In genomic region chr4:103554597-103554996, GRCm38 (mm10) we compare ENCODE assay signal across 27 mouse cellular contexts.
DNase-seq lines count a peak whose midpoint lies in the region; ATAC-seq lines count a peak whose summit lies in the region.
"Had no signal": no experiment of that assay in that cellular context is flagged by ENCODE, and none has a peak within 500 bp of the region (broad histone marks: within the 10 kb centered on the region; RNA-seq: fewer than 3 reads in every experiment).

No protein-coding gene starts in this region.

- H3K9me3 ChIP-seq in embryonic facial prominence, embryonic 14.5 days (ENCODE audit: control insufficient read depth, low read length) = no peaks in the 10 kb centered on the region
- H3K9me3 ChIP-seq in embryonic facial prominence, embryonic 10.5 days = no peaks in the 10 kb centered on the region
- H3K9me3 ChIP-seq in forebrain, embryonic 13.5 days (replicated peaks) = no peaks in the 10 kb centered on the region
- H3K9me3 ChIP-seq in forebrain, embryonic 10.5 days = no peaks in the 10 kb centered on the region
- no peaks in the 10 kb centered on the region for H3K9me3 ChIP-seq in intestine, embryonic 16.5 days (ENCODE audit: control insufficient read depth, low read length)
- H3K9me3 ChIP-seq: embryonic facial prominence, embryonic 12.5 days; embryonic facial prominence, embryonic 15.5 days had no signal

- no peaks in the 10 kb centered on the region for H3K4me1 ChIP-seq in embryonic facial prominence, embryonic 14.5 days (ENCODE audit: control insufficient read depth, insufficient read depth, low read length)
- H3K4me1 ChIP-seq in embryonic facial prominence, embryonic 10.5 days = no peaks in the 10 kb centered on the region
- H3K4me1 ChIP-seq in forebrain, embryonic 13.5 days = peaks cover 22% of the 10 kb centered on the region
- peaks cover 21% of the 10 kb centered on the region for H3K4me1 ChIP-seq in forebrain, embryonic 10.5 days
- H3K4me1 ChIP-seq in intestine, embryonic 16.5 days (ENCODE audit: control insufficient read depth, insufficient read depth, low read length) = no peaks in the 10 kb centered on the region
- H3K4me1 ChIP-seq: embryonic facial prominence, embryonic 12.5 days; embryonic facial prominence, embryonic 15.5 days had no signal

- H3K4me3 ChIP-seq in embryonic facial prominence, embryonic 14.5 days (ENCODE audit: low read depth, low read length) = no peak overlapping the region
- H3K4me3 ChIP-seq in embryonic facial prominence, embryonic 10.5 days = no peak overlapping the region
- no peak overlapping the region for H3K4me3 ChIP-seq in forebrain, embryonic 13.5 days
- H3K4me3 ChIP-seq in forebrain, embryonic 10.5 days = no peak overlapping the region
- H3K4me3 ChIP-seq in intestine, embryonic 16.5 days (ENCODE audit: low read length) = no peak overlapping the region
- H3K4me3 ChIP-seq: embryonic facial prominence, embryonic 12.5 days; embryonic facial prominence, embryonic 15.5 days; erythroblast, embryonic 14.5 days had no signal

- peak; percentile 13 for DNase-seq in embryonic facial prominence, embryonic 14.5 days (ENCODE audit: low spot score)
- DNase-seq in embryonic facial prominence, embryonic 10.5 days (ENCODE audit: low spot score) = no peak
- DNase-seq in forebrain, embryonic 10.5 days (ENCODE audit: extremely low spot score, low spot score) = no peak
- DNase-seq in heart, adult 11 months = peak; percentile 49
- no peak for DNase-seq in heart, postnatal 10 days
- DNase-seq in retina, postnatal 1 day = peak; percentile 66
- DNase-seq: adrenal gland, adult 8-10 months; adrenal gland, postnatal 14 days; adrenal gland, postnatal 36 days; B cell, adult 2 months; cerebellum, adult 11 months; cerebellum, adult 18-20 months; cerebellum, adult 8-10 months; cerebellum, adult 9-11 months; cerebellum, postnatal 14 days; cerebellum, postnatal 36 days; embryo, embryonic 11 days had no signal

- no peak overlapping the region for H3K4me2 ChIP-seq in embryonic facial prominence, embryonic 14.5 days (ENCODE audit: low read depth, low read length)
- no peak overlapping the region for H3K4me2 ChIP-seq in forebrain, embryonic 13.5 days
- no peak overlapping the region for H3K4me2 ChIP-seq in intestine, embryonic 16.5 days (ENCODE audit: low read depth, low read length)
- H3K4me2 ChIP-seq: embryonic facial prominence, embryonic 12.5 days; embryonic facial prominence, embryonic 15.5 days had no signal

- no peak for ATAC-seq in embryonic facial prominence, embryonic 14.5 days (ENCODE audit: low read depth)
- ATAC-seq in forebrain, embryonic 13.5 days = peak; percentile 24; the same call in 1 of the 2 replicates
- ATAC-seq in intestine, embryonic 16.5 days = no peak
- ATAC-seq: activated CD4-positive, CD25-positive, alpha-beta regulatory T cell, adult 4 months; CD4-positive, CD25-positive, alpha-beta regulatory T cell, adult 4 months; Patski had no signal

- intact Hi-C loops in heart, postnatal 10 days (cut with DNase I) = no loop called here

- no peak overlapping the region for H3K9ac ChIP-seq in embryonic facial prominence, embryonic 14.5 days (ENCODE audit: low read depth, low read length)
- H3K9ac ChIP-seq in forebrain, embryonic 13.5 days = no peak overlapping the region
- H3K9ac ChIP-seq in intestine, embryonic 16.5 days (ENCODE audit: low read depth, low read length) = no peak overlapping the region
- H3K9ac ChIP-seq: embryonic facial prominence, embryonic 12.5 days; embryonic facial prominence, embryonic 15.5 days had no signal

- 67% methylated on average over 4 of the region's 4 CpGs for WGBS in embryonic facial prominence, embryonic 14.5 days
- 71% methylated on average over 4 of the region's 4 CpGs for WGBS in embryonic facial prominence, embryonic 10.5 days
- 19% methylated on average over 4 of the region's 4 CpGs for WGBS in forebrain, embryonic 13.5 days
- 55% methylated on average over 4 of the region's 4 CpGs for WGBS in forebrain, embryonic 10.5 days
- WGBS in intestine, embryonic 16.5 days = 79% methylated on average over 4 of the region's 4 CpGs

- H3K36me3 ChIP-seq in embryonic facial prominence, embryonic 14.5 days (ENCODE audit: control insufficient read depth, insufficient read depth, low read length) = no peaks in the 10 kb centered on the region
- H3K36me3 ChIP-seq in embryonic facial prominence, embryonic 10.5 days (replicated peaks) = no peaks in the 10 kb centered on the region
- no peaks in the 10 kb centered on the region for H3K36me3 ChIP-seq in forebrain, embryonic 13.5 days (ENCODE audit: poor library complexity, severe bottlenecking)
- no peaks in the 10 kb centered on the region for H3K36me3 ChIP-seq in forebrain, embryonic 10.5 days (replicated peaks)
- H3K36me3 ChIP-seq in intestine, embryonic 16.5 days (ENCODE audit: control insufficient read depth, insufficient read depth, low read length) = no peaks in the 10 kb centered on the region
- H3K36me3 ChIP-seq: embryonic facial prominence, embryonic 12.5 days; embryonic facial prominence, embryonic 15.5 days; G1E had no signal

- no peak overlapping the region for H3K27ac ChIP-seq in embryonic facial prominence, embryonic 14.5 days (replicated peaks; ENCODE audit: low read depth, low read length)
- no peak overlapping the region for H3K27ac ChIP-seq in embryonic facial prominence, embryonic 10.5 days (replicated peaks)
- H3K27ac ChIP-seq in forebrain, embryonic 13.5 days = no peak overlapping the region
- no peak overlapping the region for H3K27ac ChIP-seq in forebrain, embryonic 10.5 days
- no peak overlapping the region for H3K27ac ChIP-seq in intestine, embryonic 16.5 days (ENCODE audit: low read length)
- H3K27ac ChIP-seq: embryonic facial prominence, embryonic 12.5 days; embryonic facial prominence, embryonic 15.5 days had no signal

- no peaks in the 10 kb centered on the region for H3K27me3 ChIP-seq in embryonic facial prominence, embryonic 14.5 days (replicated peaks; ENCODE audit: control insufficient read depth, insufficient read depth, low read length)
- H3K27me3 ChIP-seq in embryonic facial prominence, embryonic 10.5 days (replicated peaks; ENCODE audit: low read depth, poor library complexity, severe bottlenecking) = no peaks in the 10 kb centered on the region
- no peaks in the 10 kb centered on the region for H3K27me3 ChIP-seq in forebrain, embryonic 13.5 days
- no peaks in the 10 kb centered on the region for H3K27me3 ChIP-seq in forebrain, embryonic 10.5 days (ENCODE audit: poor library complexity, severe bottlenecking)
- H3K27me3 ChIP-seq in intestine, embryonic 16.5 days (replicated peaks; ENCODE audit: control insufficient read depth, insufficient read depth, low read length) = no peaks in the 10 kb centered on the region
- H3K27me3 ChIP-seq: CH12.LX; embryonic facial prominence, embryonic 12.5 days; embryonic facial prominence, embryonic 15.5 days; Patski had no signal

Comparison
In these comparisons a context has a peak if more than half of its experiments do, and no peak if none do; other contexts are left out.
1. DNase-seq: peak in embryonic facial prominence, embryonic 14.5 days (single experiment), heart, adult 11 months (single experiment) and retina, postnatal 1 day (single experiment); none in embryonic facial prominence, embryonic 10.5 days (single experiment), forebrain, embryonic 10.5 days (single experiment) and heart, postnatal 10 days (0 of 2).